Mouse (Mus musculus): Measurements from ENCODE around the gene Gkn3.

Gene Gkn3

GRCm38 (mm10) chr6:87354441-87354840 is 34.3 kb downstream of the Gkn3 start:
- no peak for DNase-seq (ENCODE audit: low spot score in 2 of 2)

GRCm38 (mm10) chr6:87350829-87351228 is 37.9 kb downstream of the Gkn3 start, which contains the start of gene Gkn1:
Gene Gkn1, minus strand, starts transcription at chr6:87350942.
- no peak for DNase-seq (ENCODE audit: low spot score in 2 of 2)

- DNase-seq (ENCODE audit: low spot score in 2 of 2), result no peak
Observed at GRCm38 (mm10) chr6:87335935-87336295, 52.8 kb downstream of the Gkn3 start.

- peak; percentile 52 to 66 for DNase-seq (ENCODE audit: low spot score in 2 of 2)
Observed at GRCm38 (mm10) chr6:87335091-87335934, 53.4 kb downstream of the Gkn3 start, which contains the start of gene Antxr1. Gene Antxr1, minus strand, starts transcription at chr6:87335821.

- no peak for DNase-seq (ENCODE audit: low spot score in 2 of 2)
Observed at GRCm38 (mm10) chr6:87334361-87335090, 54.2 kb downstream of the Gkn3 start.
